13 mouse cellular contexts compared by ENCODE assay signal in the genomic region with DNA sequence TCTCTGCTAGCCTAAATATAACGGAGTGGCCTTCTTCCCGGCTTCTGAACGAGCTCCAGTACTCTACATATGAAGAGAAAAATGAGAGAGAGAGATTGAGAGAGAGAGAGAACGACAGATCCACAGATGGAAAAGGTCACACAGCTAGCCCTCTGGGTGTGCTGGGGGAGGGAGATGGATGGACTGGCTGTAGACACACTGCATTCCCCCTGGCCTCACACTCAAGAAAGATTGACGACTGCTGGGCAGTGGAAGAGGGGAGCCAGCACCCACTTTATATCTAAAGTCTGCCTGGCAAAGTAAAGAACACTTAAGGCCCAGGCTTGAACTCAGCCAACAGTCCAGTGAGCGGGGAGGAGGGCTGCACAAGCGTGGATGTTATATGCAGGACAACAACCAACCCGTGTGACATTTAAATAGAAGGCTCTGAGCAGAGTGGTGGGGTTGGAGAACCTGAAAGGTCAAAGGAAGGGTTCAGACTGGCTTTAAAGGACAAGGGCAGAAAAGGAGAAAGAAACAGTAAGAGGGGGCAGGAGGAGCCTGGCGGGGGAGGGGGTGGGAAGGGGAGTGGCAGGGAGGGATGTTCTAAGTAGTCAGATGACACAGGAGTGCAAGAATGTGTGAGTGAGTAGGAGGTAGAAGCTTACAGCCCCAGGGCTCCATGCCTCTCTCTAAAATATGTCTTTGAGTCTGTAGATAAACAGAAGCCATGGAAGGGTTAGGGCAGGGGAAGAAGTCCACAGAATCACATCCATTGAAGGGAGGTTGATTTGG.
DNase-seq lines count a peak whose midpoint lies in the region; ATAC-seq and TF ChIP-seq lines count a peak whose summit lies in the region.
"Had no signal": no experiment of that assay in that cellular context is flagged by ENCODE, and none has a peak within 500 bp of the region (broad histone marks: within the 10 kb centered on the region; RNA-seq: fewer than 3 reads in every experiment).

No protein-coding gene starts in this region.

- ATAC-seq in lung, embryonic 15.5 days (ENCODE audit: borderline replicate concordance, extremely low read depth, low FRiP score, low TSS enrichment): peak; percentile 87
- ATAC-seq in heart, embryonic 15.5 days (replicated peaks; ENCODE audit: insufficient number of reproducible peaks, insufficient read depth, low FRiP score, low read depth): peak; percentile 29; the same call in 1 of the 2 replicates
- no peak for ATAC-seq in neural tube, embryonic 15.5 days (ENCODE audit: low FRiP score)
- ATAC-seq: liver, embryonic 12.5 days had no signal

- 20% methylated on average over 9 of the region's 9 CpGs for WGBS in lung, embryonic 15.5 days
- WGBS in lung, adult 2 months: 58% methylated on average over 9 of the region's 9 CpGs
- WGBS in heart, embryonic 15.5 days: 43% methylated on average over 9 of the region's 9 CpGs
- 62% methylated on average over 9 of the region's 9 CpGs for WGBS in neural tube, embryonic 15.5 days
- 81% methylated on average over 9 of the region's 9 CpGs for WGBS in cerebellum, adult 2 months

- TF ChIP-seq POLR2A in lung, adult 2 months (IDR thresholded peaks at IDR 0.05; ENCODE audit: borderline replicate concordance, extremely low read depth, low read depth, low read length): no peak
- TF ChIP-seq POLR2A in cerebellum, adult 2 months (IDR thresholded peaks at IDR 0.05; ENCODE audit: borderline replicate concordance, insufficient read depth, low read length): no peak

- no peaks in the 10 kb centered on the region for H3K9me3 ChIP-seq in lung, embryonic 15.5 days
- H3K9me3 ChIP-seq in heart, embryonic 15.5 days (replicated peaks): no peaks in the 10 kb centered on the region
- H3K9me3 ChIP-seq in neural tube, embryonic 15.5 days (replicated peaks): no peaks in the 10 kb centered on the region
- H3K9me3 ChIP-seq: liver, embryonic 12.5 days had no signal

- peaks cover 50% of the 10 kb centered on the region for H3K4me1 ChIP-seq in lung, embryonic 15.5 days
- H3K4me1 ChIP-seq in lung, adult 2 months (ENCODE audit: control insufficient read depth, insufficient read depth, low read length): no peaks in the 10 kb centered on the region
- peaks cover 34% of the 10 kb centered on the region for H3K4me1 ChIP-seq in heart, embryonic 15.5 days (replicated peaks)
- peaks cover 18% of the 10 kb centered on the region for H3K4me1 ChIP-seq in neural tube, embryonic 15.5 days
- peaks cover 4% of the 10 kb centered on the region; the same call in 1 of the 2 replicates for H3K4me1 ChIP-seq in cerebellum, adult 2 months (ENCODE audit: control insufficient read depth, insufficient read depth, low read length)

- no peak for TF ChIP-seq CTCF in lung, adult 2 months (IDR thresholded peaks at IDR 0.05; ENCODE audit: insufficient read depth, low read length)
- no peak for TF ChIP-seq CTCF in cerebellum, adult 2 months (IDR thresholded peaks at IDR 0.05; ENCODE audit: borderline replicate concordance, insufficient read depth, low read depth, low read length)

- H3K9ac ChIP-seq in lung, embryonic 15.5 days: 0 out of 2 replicates have a peak overlapping the region, but pooled peaks have one; percentile 2
- no peak overlapping the region for H3K9ac ChIP-seq in heart, embryonic 15.5 days
- no peak overlapping the region for H3K9ac ChIP-seq in neural tube, embryonic 15.5 days (replicated peaks)
- H3K9ac ChIP-seq: liver, embryonic 12.5 days had no signal

- peak; percentile 90 for DNase-seq in heart, adult 11 months
- DNase-seq in heart, adult 8-10 months (ENCODE audit: low spot score): no peak
- no peak for DNase-seq in lung, adult 2 months
- DNase-seq in cerebellum, adult 2 months: no peak
- no peak for DNase-seq in thymus, postnatal 4 days
- DNase-seq: adrenal gland, postnatal 25 days; cerebellum, postnatal 25 days; right cerebral cortex, adult 18-20 months; thymus, postnatal 14 days had no signal

- H3K4me2 ChIP-seq in lung, embryonic 15.5 days: no peak overlapping the region
- no peak overlapping the region for H3K4me2 ChIP-seq in heart, embryonic 15.5 days
- H3K4me2 ChIP-seq in neural tube, embryonic 15.5 days: no peak overlapping the region
- H3K4me2 ChIP-seq: liver, embryonic 12.5 days had no signal

- peak overlapping the region; percentile 97 for H3K27ac ChIP-seq in lung, embryonic 15.5 days
- H3K27ac ChIP-seq in heart, embryonic 15.5 days: peak overlapping the region; percentile 65
- peak overlapping the region; percentile 1; the same call in 1 of the 2 replicates for H3K27ac ChIP-seq in neural tube, embryonic 15.5 days (replicated peaks)
- no peak overlapping the region for H3K27ac ChIP-seq in cerebellum, adult 2 months (ENCODE audit: insufficient read depth, low read length)
- H3K27ac ChIP-seq: liver, embryonic 12.5 days had no signal

- H3K36me3 ChIP-seq in lung, embryonic 15.5 days: no peaks in the 10 kb centered on the region
- no peaks in the 10 kb centered on the region for H3K36me3 ChIP-seq in heart, embryonic 15.5 days
- no peaks in the 10 kb centered on the region for H3K36me3 ChIP-seq in neural tube, embryonic 15.5 days
- H3K36me3 ChIP-seq: liver, embryonic 12.5 days had no signal

- no peaks in the 10 kb centered on the region for H3K27me3 ChIP-seq in lung, embryonic 15.5 days
- no peaks in the 10 kb centered on the region for H3K27me3 ChIP-seq in heart, embryonic 15.5 days
- H3K27me3 ChIP-seq in neural tube, embryonic 15.5 days (replicated peaks): no peaks in the 10 kb centered on the region
- H3K27me3 ChIP-seq in cerebellum, adult 2 months (ENCODE audit: control insufficient read depth, insufficient read depth, low read length): no peaks in the 10 kb centered on the region

- no peak overlapping the region for H3K4me3 ChIP-seq in lung, embryonic 15.5 days
- no peak overlapping the region for H3K4me3 ChIP-seq in lung, adult 2 months (replicated peaks; ENCODE audit: extremely low read depth, low read depth, low read length)
- no peak overlapping the region for H3K4me3 ChIP-seq in heart, embryonic 15.5 days
- no peak overlapping the region for H3K4me3 ChIP-seq in neural tube, embryonic 15.5 days (replicated peaks)
- no peak overlapping the region for H3K4me3 ChIP-seq in cerebellum, adult 2 months (replicated peaks; ENCODE audit: insufficient read depth, low read depth, low read length)
- H3K4me3 ChIP-seq: liver, embryonic 12.5 days had no signal
